ENCODE assay signal across 22 mouse cellular contexts in the genomic region with DNA sequence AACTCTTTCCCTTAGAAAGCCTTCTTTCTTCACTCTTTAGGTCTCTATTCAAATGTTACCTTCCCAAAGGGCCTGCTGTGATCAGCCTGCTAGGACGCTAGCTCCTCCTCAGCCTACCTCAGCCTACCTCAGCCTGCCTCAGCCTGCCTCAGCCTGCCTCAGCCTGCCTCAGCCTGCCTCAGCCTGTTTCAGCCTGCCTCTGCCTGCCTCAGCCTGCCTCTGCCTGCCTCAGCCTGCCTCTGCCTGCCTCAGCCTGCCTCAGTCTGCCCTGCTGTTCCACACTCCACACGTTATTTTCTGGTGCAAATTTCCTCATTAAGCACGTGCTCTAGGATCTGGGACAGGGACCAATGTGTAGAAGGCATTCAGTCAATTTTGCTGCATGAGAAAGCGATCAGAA. TPM values are rescaled to one million over a fixed set of nuclear protein-coding genes. Genes with fewer than 3 reads are reported as not detected.
DNase-seq lines count a peak whose midpoint lies in the region; ATAC-seq and TF ChIP-seq lines count a peak whose summit lies in the region.
"Had no signal": no experiment of that assay in that cellular context is flagged by ENCODE, and none has a peak within 500 bp of the region (broad histone marks: within the 10 kb centered on the region; RNA-seq: fewer than 3 reads in every experiment).

No protein-coding gene starts in this region.

- peaks cover 0 to 29% of the 10 kb centered on the region in 2 experiments; a peak in 3 of 4 replicates for H3K4me1 ChIP-seq in ES-E14 (ENCODE audit: control insufficient read depth in 2 of 2, insufficient read depth in 2 of 2, low read length in 2 of 2, poor library complexity in 1 of 2)
- H3K4me1 ChIP-seq in bone marrow, adult 2 months (ENCODE audit: control insufficient read depth, insufficient read depth, low read length), result peaks cover 6% of the 10 kb centered on the region
- peaks cover 87% of the 10 kb centered on the region for H3K4me1 ChIP-seq in liver, embryonic 15.5 days (replicated peaks)

- peak overlapping the region; percentile 58; the same call in 1 of the 2 replicates for H3K27ac ChIP-seq in ES-E14 (ENCODE audit: insufficient read depth, low read depth, low read length, poor library complexity, severe bottlenecking)
- peak overlapping the region; percentile 73 for H3K27ac ChIP-seq in bone marrow, adult 2 months (ENCODE audit: control insufficient read depth, insufficient read depth, low read depth, low read length, poor library complexity)
- H3K27ac ChIP-seq in liver, embryonic 15.5 days (replicated peaks), result peak overlapping the region; percentile 82
- H3K27ac ChIP-seq: forebrain, embryonic 12.5 days; intestine, embryonic 15.5 days; limb, embryonic 12.5 days; lung, embryonic 15.5 days had no signal

- H3K27me3 ChIP-seq in liver, embryonic 15.5 days, result no peaks in the 10 kb centered on the region
- H3K27me3 ChIP-seq: CH12.LX; forebrain, embryonic 12.5 days; intestine, embryonic 15.5 days; limb, embryonic 12.5 days; lung, embryonic 15.5 days had no signal

- TF ChIP-seq POLR2A in bone marrow, adult 2 months (IDR thresholded peaks at IDR 0.05; ENCODE audit: borderline replicate concordance, control insufficient read depth, low read depth, low read length), result no peak

- 71% methylated on average over 4 of the region's 4 CpGs for WGBS in bone marrow, adult 2 months
- 82% methylated on average over 4 of the region's 4 CpGs for WGBS in liver, embryonic 15.5 days (ENCODE audit: insufficient replicate concordance)

- in situ Hi-C loops in ES-E14 (cut with MboI; ENCODE audit: low sequenced_read_pairs in 2 of 2, unreplicated experiment in 2 of 2), result no loop called here

- no peaks in the 10 kb centered on the region for H3K36me3 ChIP-seq in ES-E14 (ENCODE audit: control insufficient read depth, insufficient read depth, low read length, poor library complexity, severe bottlenecking)
- H3K36me3 ChIP-seq in liver, embryonic 15.5 days (replicated peaks), result no peaks in the 10 kb centered on the region
- H3K36me3 ChIP-seq: forebrain, embryonic 12.5 days; heart, embryonic 10.5 days; hindbrain, embryonic 10.5 days; intestine, embryonic 15.5 days; limb, embryonic 12.5 days; lung, embryonic 15.5 days had no signal

- no peaks in the 10 kb centered on the region for H3K9me3 ChIP-seq in ES-E14 (ENCODE audit: control insufficient read depth, insufficient read depth, low read depth, low read length)
- H3K9me3 ChIP-seq in liver, embryonic 15.5 days (replicated peaks), result no peaks in the 10 kb centered on the region
- H3K9me3 ChIP-seq: forebrain, embryonic 12.5 days; heart, embryonic 10.5 days; hindbrain, embryonic 10.5 days; intestine, embryonic 15.5 days; limb, embryonic 12.5 days; lung, embryonic 15.5 days had no signal

- H3K9ac ChIP-seq in ES-E14 (ENCODE audit: insufficient read depth, low read depth, low read length, poor library complexity, severe bottlenecking), result no peak overlapping the region
- H3K9ac ChIP-seq in liver, embryonic 15.5 days, result 0 out of 2 replicates have a peak overlapping the region, but pooled peaks have one; percentile 64
- H3K9ac ChIP-seq: forebrain, embryonic 12.5 days; intestine, embryonic 15.5 days; limb, embryonic 12.5 days; lung, embryonic 15.5 days had no signal

- no peak for ATAC-seq in liver, embryonic 15.5 days (ENCODE audit: insufficient read depth)
- ATAC-seq in neutrophil, adult 5-6 weeks (ENCODE audit: extremely low read depth, insufficient number of reproducible peaks, low FRiP score, poor library complexity, severe bottlenecking), result 0 out of 2 replicates have a peak, but pooled peaks have one; percentile 1
- no peak for ATAC-seq in cerebellum, adult (ENCODE audit: insufficient number of reproducible peaks, low FRiP score, low TSS enrichment)
- ATAC-seq: hindbrain, embryonic 16.5 days had no signal

- H3K4me3 ChIP-seq in ES-E14 (ENCODE audit: insufficient read depth in 1 of 2, low read depth in 1 of 2, low read length in 2 of 2, poor library complexity in 1 of 2, severe bottlenecking in 1 of 2), result no peak overlapping the region
- H3K4me3 ChIP-seq in bone marrow, adult 2 months (replicated peaks; ENCODE audit: control insufficient read depth, low read depth, low read length), result no peak overlapping the region
- H3K4me3 ChIP-seq in liver, embryonic 15.5 days (replicated peaks), result no peak overlapping the region
- H3K4me3 ChIP-seq: forebrain, embryonic 12.5 days; heart, embryonic 10.5 days; hindbrain, embryonic 10.5 days; intestine, embryonic 15.5 days; limb, embryonic 12.5 days; lung, embryonic 15.5 days had no signal

- DNase-seq in ES-E14 (ENCODE audit: low read depth, low spot score), result no peak
- no peak for DNase-seq in spleen, postnatal 14 days (ENCODE audit: low spot score in 2 of 2)
- DNase-seq in retina, postnatal 1 day, result no peak
- DNase-seq: adrenal gland, postnatal 36 days; B cell, adult 2 months; cerebellum, adult 11-12 months; cerebellum, postnatal 10 days; thymus, postnatal 4 days had no signal

- no peak for TF ChIP-seq CTCF in bone marrow, adult 2 months (IDR thresholded peaks at IDR 0.05; ENCODE audit: control insufficient read depth, insufficient read depth, low read length)

- H3K4me2 ChIP-seq in liver, embryonic 15.5 days, result no peak overlapping the region
- H3K4me2 ChIP-seq: forebrain, embryonic 12.5 days; intestine, embryonic 15.5 days; limb, embryonic 12.5 days; lung, embryonic 15.5 days; midbrain, embryonic 11.5 days had no signal

TF ChIP-seq in ES-E14, 5 proteins besides CTCF, POLR2A, EP300 and RAD21:
- no peak for TF ChIP-seq ZNF384 (IDR thresholded peaks at IDR 0.05; ENCODE audit: low read depth, low read length)
- TF ChIP-seq ZC3H11A (IDR thresholded peaks at IDR 0.05; ENCODE audit: borderline replicate concordance, low read depth, low read length), result no peak
- no peak for TF ChIP-seq CHD2 (IDR thresholded peaks at IDR 0.05; ENCODE audit: low read depth, low read length)
- no peak for TF ChIP-seq MAFK (IDR thresholded peaks at IDR 0.05; ENCODE audit: insufficient read depth, low read depth, low read length)
- no peak for TF ChIP-seq HCFC1 (IDR thresholded peaks at IDR 0.05; ENCODE audit: borderline replicate concordance, insufficient read depth, low read length)

RNA-seq across cellular contexts. Expression of a gene that starts 2.1 kb away (rescaled TPM):
- total RNA-seq in ES-E14 (2012; rRNA removed), result 18.4 and 21.9 TPM in 2 replicates
- polyA plus RNA-seq in bone marrow, adult 2 months (2011; ENCODE audit: insufficient read depth, insufficient read length, low replicate concordance, missing spikeins), result 45.6 and 84.4 TPM in 2 replicates
- 24.7 and 29.2 TPM in 2 replicates for polyA plus RNA-seq in liver, embryonic 15.5 days (2015; fragmentation: Nextera tagmentation; extraction: Ambion mirVana)
- 15.1 and 20.1 TPM in 2 replicates for total RNA-seq in neutrophil, adult 5-6 weeks (2017)
- total RNA-seq: CH12.LX had no signal
- polyA plus RNA-seq: small intestine, adult 2 months had no signal

RNA-seq across cellular contexts. Expression of a gene that starts 14.2 kb away (rescaled TPM):
- total RNA-seq in ES-E14 (2012; rRNA removed), result 10.7 and 10.8 TPM in 2 replicates
- polyA plus RNA-seq in bone marrow, adult 2 months (2011; ENCODE audit: insufficient read depth, insufficient read length, low replicate concordance, missing spikeins), result 0.23 and 1.3 TPM in 2 replicates
- 2.9 and 3.0 TPM in 2 replicates for polyA plus RNA-seq in liver, embryonic 15.5 days (2015; fragmentation: Nextera tagmentation; extraction: Ambion mirVana)
- total RNA-seq in neutrophil, adult 5-6 weeks (2017), result 0.86 and 1.0 TPM in 2 replicates

RNA-seq across cellular contexts. Expression of a gene that starts 48.4 kb away (rescaled TPM):
- 2,783 and 3,173 TPM in 2 replicates for total RNA-seq in ES-E14 (2012; rRNA removed)
- 1,266 and 1,894 TPM in 2 replicates for polyA plus RNA-seq in bone marrow, adult 2 months (2011; ENCODE audit: insufficient read depth, insufficient read length, low replicate concordance, missing spikeins)
- 836 and 1,114 TPM in 2 replicates for polyA plus RNA-seq in liver, embryonic 15.5 days (2015; fragmentation: Nextera tagmentation; extraction: Ambion mirVana)
- total RNA-seq in neutrophil, adult 5-6 weeks (2017), result 1,487 and 1,493 TPM in 2 replicates
